Mouse (Mus musculus) limb, embryonic 15.5 days (tissue): ENCODE data around the gene Ppp4c. TPM values are rescaled to one million over a fixed set of nuclear protein-coding genes. Genes with fewer than 3 reads are reported as not detected.

Source experiments
- ATAC-seq: fragments of 200-750 bp; cut with Nextera tagmentation; 2 replicates; pipeline ENCODE4 v1.8.0; 2017; ENCODE audit warnings: low read depth, moderate TSS enrichment; ENCODE audit not compliant: insufficient number of reproducible peaks, low FRiP score, low TSS enrichment
- H3K27ac ChIP-seq: fragments of 300-500 bp; sonication (generic); 2 replicates; pipeline ENCODE4 v1.5.1; 2015; ENCODE audit warnings: moderate library complexity, mild to moderate bottlenecking, inconsistent platforms
- H3K27me3 ChIP-seq: fragments of 300-500 bp; sonication (generic); 2 replicates; pipeline ENCODE4 v1.6.1; 2015; ENCODE audit warnings: inconsistent platforms
- H3K36me3 ChIP-seq: fragments of 300-500 bp; sonication (generic); 2 replicates; pipeline ENCODE4 v1.6.1; 2015; ENCODE audit warnings: inconsistent platforms
- H3K4me1 ChIP-seq: fragments of 300-500 bp; sonication (generic); 2 replicates; pipeline ENCODE4 v1.6.1; 2015; ENCODE audit warnings: inconsistent platforms
- H3K4me2 ChIP-seq: fragments of 300-500 bp; sonication (generic); 2 replicates; pipeline ENCODE4 v1.6.1; 2015; ENCODE audit warnings: mild to moderate bottlenecking, inconsistent platforms
- H3K4me3 ChIP-seq: fragments of 300-500 bp; sonication (generic); 2 replicates; pipeline ENCODE4 v1.5.1; 2015; ENCODE audit warnings: mild to moderate bottlenecking, inconsistent platforms
- H3K9ac ChIP-seq: fragments of 300-500 bp; sonication (generic); 2 replicates; pipeline ENCODE4 v1.6.1; 2015; ENCODE audit warnings: inconsistent platforms
- H3K9me3 ChIP-seq: fragments of 300-500 bp; sonication (generic); 2 replicates; pipeline ENCODE4 v1.6.1; 2016; ENCODE audit warnings: inconsistent platforms
- WGBS: fragments of 180-500 bp; shearing (Covaris S2); methylation state at CpG from one replicate; pipeline ENCODE4 v1.1.7; 2015; 5-methylcytosine and 5-hydroxymethylcytosine counted together
- polyA plus RNA-seq: library from polyadenylated mRNA; unstranded; fragments of >200 nt; fragmentation: Nextera tagmentation; extraction: Ambion mirVana; gene quantifications from 2 replicates; pipeline ENCODE4 v1.2.1, GENCODE M21; 2015

The Ppp4c gene
- polyA plus RNA-seq, 1 experiment from 2014 or later, result 227 TPM

DNA sequence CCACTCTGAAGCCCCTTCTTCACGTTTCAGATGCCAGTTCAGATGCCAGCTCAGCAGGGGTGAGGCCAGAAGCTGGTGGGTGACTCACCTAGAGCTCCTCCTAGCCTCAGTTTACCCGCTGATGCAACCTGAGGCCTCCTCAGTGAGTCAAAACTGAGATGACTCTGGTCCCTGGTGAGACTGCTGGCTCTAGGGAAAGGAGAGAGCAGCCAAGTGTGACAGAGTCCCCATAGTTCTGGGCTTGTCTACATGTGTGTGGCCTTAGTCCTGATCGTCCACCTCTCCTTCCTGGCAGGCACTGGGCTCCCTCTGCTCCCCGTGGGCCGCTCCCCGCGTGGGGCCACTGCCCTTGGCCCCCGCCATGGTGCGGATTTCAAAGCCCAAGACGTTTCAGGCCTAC, 14.8 kb downstream of the Ppp4c start:
- Histone ChIP-seq H3K9me3 (no peaks in the 10 kb centered on the region), H3K27ac (peak overlapping the region; percentile 86; the same call in 1 of the 2 replicates), H3K9ac (peak overlapping the region; percentile 70), H3K36me3 (peaks cover 8% of the 10 kb centered on the region), H3K4me1 (peaks cover 46% of the 10 kb centered on the region), H3K27me3 (no peaks in the 10 kb centered on the region), H3K4me3 (peak overlapping the region; percentile 69), H3K4me2 (peak overlapping the region; percentile 78)
- 43% methylated on average over 10 of the region's 10 CpGs for WGBS
- ATAC-seq, result no peak

DNA sequence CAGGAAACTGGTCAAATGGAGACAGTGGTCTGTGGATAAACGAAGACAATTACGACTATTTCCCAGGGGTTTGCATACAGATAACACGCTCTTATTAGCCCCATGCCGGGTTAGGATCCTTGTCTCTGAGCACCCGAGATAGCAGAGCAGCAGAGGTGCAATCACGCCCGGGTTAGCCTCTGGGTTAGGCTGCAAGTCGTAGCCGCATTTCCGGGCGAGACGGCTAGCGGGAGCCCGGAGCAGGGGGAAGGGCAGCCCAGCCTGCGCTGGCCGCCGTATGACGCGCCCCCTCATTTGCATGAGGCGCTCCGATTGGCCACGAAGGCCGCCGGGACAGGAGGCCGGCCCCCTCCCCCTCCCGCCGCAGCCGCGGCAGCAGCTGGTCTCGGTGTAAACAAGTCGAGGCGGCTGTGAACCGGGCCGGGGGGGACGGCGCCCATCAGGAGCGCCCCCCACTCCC, 15.7 kb downstream of the Ppp4c start, which contains the start of gene Ypel3:
Ypel3 (plus strand) TSS at position 358 of the 460 bp plus-strand sequence.
- H3K27me3 ChIP-seq, result no peaks in the 10 kb centered on the region
- H3K4me3 ChIP-seq, result peak within 1 kb of the TSS; percentile 69
- H3K9me3 ChIP-seq, result no peaks in the 10 kb centered on the region
- H3K9ac ChIP-seq, result peak within 1 kb of the TSS; percentile 70
- H3K36me3 ChIP-seq, result peaks cover 8% of the 10 kb centered on the region
- peaks cover 45% of the 10 kb centered on the region for H3K4me1 ChIP-seq
- H3K27ac ChIP-seq, result peak within 1 kb of the TSS; percentile 86
- peak; percentile 88 for ATAC-seq
- peak within 1 kb of the TSS; percentile 78 for H3K4me2 ChIP-seq
- under 1% methylated on average over 35 of the region's 37 CpGs for WGBS

DNA sequence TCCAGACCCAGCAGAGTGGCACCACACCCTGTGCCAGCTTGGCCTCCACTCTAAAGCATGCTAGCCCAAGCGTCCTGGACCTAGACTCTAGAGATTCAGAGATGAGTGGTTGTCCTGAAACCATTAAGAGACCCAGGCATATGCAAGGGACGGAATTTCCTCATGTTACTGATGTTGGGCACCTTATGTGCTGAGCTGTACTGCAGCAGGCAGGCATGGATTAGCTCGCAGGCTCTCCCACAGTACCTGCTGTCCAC, 16.4 kb downstream of the Ppp4c start:
- Histone ChIP-seq H3K4me1 (peaks cover 38% of the 10 kb centered on the region), H3K4me2 (peak overlapping the region; percentile 78; the same call in 1 of the 2 replicates), H3K27ac (peak overlapping the region; percentile 86), H3K27me3 (no peaks in the 10 kb centered on the region), H3K36me3 (peaks cover 14% of the 10 kb centered on the region), H3K4me3 (0 out of 2 replicates have a peak overlapping the region, but pooled peaks have one; percentile 69), H3K9me3 (no peaks in the 10 kb centered on the region), H3K9ac (no peak overlapping the region)
- no peak for ATAC-seq
- WGBS, result 47% methylated on average over 3 of the region's 3 CpGs

DNA sequence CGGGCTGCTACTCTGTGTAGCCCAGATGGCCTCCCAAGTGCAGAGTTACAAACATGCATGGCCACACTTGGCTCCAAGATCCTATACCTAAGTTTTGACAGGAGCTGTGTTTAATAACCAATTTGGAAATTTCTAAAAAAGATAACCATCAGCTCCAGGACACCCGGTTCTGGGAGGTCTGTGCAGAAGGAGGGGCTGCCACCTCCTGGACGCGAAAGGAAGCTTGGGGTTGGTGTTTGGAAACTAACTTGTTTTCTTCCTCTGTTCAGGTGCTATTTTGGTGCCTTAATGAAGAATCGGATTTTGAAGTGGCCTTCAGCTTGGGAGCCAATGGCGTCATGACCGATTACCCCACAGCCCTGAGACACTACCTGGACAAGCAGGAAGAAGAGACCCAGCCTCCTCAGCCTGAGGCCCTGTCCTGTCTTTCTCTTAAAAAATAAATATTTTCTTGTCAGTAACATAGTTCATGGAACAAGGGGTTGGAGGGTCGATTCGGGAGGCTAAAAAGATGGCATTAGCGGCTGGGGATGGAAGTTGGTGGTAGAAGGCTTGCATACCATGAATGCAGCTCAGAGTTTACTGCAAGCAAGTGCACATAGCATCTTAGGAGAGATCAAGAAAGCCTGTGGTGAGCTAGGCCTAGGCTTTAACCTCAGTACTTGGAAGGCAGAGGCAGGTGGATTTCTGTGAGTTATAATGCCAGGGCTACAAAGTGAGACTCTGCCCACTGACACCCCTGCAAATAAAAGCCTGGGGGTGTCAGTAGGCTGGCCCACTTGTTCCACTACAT, 16.9 kb downstream of the Ppp4c start:
- H3K27ac ChIP-seq, result peak overlapping the region; percentile 86; the same call in 1 of the 2 replicates
- no peak for ATAC-seq
- 76% methylated on average over 10 of the region's 10 CpGs for WGBS
- H3K27me3 ChIP-seq, result no peaks in the 10 kb centered on the region
- H3K36me3 ChIP-seq, result peaks cover 19% of the 10 kb centered on the region
- 0 out of 2 replicates have a peak overlapping the region, but pooled peaks have one; percentile 69 for H3K4me3 ChIP-seq
- H3K4me1 ChIP-seq, result peaks cover 33% of the 10 kb centered on the region
- no peak overlapping the region for H3K4me2 ChIP-seq
- no peaks in the 10 kb centered on the region for H3K9me3 ChIP-seq
- no peak overlapping the region for H3K9ac ChIP-seq

DNA sequence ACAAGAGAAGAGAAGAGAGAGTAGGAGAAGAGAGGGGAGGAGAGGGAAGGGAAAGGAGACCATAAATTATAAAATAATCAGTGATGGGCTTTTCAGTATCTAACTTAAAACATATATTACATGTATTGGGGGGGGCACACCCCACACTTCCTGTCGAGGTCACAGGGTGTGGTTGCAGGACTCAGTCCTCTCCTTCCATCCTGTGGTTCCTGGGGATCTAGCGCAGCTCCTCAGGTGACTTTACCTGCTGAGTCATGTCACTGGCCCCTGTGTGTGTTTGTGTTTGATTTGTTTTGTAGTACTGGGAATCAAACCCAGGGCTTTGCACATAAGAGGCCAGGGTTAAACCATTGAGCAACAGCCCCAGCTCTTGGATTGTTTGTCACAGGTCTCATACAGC, 17.8 kb downstream of the Ppp4c start:
- Histone ChIP-seq H3K4me3 (no peak overlapping the region), H3K9ac (no peak overlapping the region), H3K4me2 (no peak overlapping the region), H3K9me3 (no peaks in the 10 kb centered on the region), H3K27ac (no peak overlapping the region), H3K36me3 (peaks cover 28% of the 10 kb centered on the region), H3K4me1 (peaks cover 25% of the 10 kb centered on the region), H3K27me3 (no peaks in the 10 kb centered on the region)
- 69% methylated on average over 2 of the region's 2 CpGs for WGBS
- ATAC-seq, result no peak

DNA sequence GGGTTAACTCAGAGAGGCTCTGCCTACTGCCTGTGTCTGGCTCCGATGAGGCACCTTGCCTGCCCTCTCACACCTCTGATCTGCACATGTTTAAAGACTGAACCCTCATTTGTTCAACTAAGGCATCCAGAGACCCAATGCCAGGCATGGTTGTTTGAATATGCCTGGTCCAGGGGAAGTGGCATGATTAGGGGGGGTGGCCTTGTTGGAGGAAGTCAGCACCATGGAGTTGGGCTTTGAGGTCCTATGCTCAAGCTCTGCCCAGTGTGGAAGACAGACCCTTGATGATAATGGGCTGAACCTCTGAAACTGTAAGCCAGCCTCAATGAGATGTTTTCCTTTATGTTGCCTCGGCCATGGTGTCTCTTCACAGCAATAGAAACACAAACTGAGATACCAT, 18.9 kb downstream of the Ppp4c start:
- Histone ChIP-seq H3K27ac (no peak overlapping the region), H3K4me1 (peaks cover 24% of the 10 kb centered on the region), H3K4me3 (no peak overlapping the region), H3K4me2 (no peak overlapping the region), H3K9ac (no peak overlapping the region), H3K27me3 (no peaks in the 10 kb centered on the region), H3K36me3 (peaks cover 36% of the 10 kb centered on the region), H3K9me3 (no peaks in the 10 kb centered on the region)
- 64% methylated on average over 2 of the region's 2 CpGs for WGBS
- no peak for ATAC-seq

DNA sequence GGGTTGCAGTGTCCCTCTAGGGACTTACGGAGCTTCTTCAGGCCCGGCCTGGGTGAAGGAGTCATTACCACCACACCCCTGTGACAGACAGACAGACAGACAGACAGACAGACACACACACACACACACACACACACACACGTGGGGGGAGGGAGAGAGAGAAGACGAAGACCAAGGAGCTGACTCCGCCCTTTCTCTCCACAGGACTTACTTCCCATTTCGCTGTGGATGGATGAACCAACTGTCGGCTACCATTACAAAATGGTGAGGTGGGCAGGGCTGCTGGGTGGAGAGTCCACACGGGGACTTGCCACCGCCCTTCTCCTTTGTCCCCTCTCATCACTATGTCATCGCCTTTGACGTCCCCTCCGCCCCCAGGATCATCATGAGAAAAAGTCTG, 21.5 kb downstream of the Ppp4c start:
- Histone ChIP-seq H3K27ac (no peak overlapping the region), H3K4me2 (no peak overlapping the region), H3K9me3 (no peaks in the 10 kb centered on the region), H3K27me3 (no peaks in the 10 kb centered on the region), H3K4me3 (no peak overlapping the region), H3K36me3 (peaks cover 61% of the 10 kb centered on the region), H3K9ac (no peak overlapping the region), H3K4me1 (peaks cover 3% of the 10 kb centered on the region)
- 80% methylated on average over 12 of the region's 12 CpGs for WGBS
- ATAC-seq, result no peak

DNA sequence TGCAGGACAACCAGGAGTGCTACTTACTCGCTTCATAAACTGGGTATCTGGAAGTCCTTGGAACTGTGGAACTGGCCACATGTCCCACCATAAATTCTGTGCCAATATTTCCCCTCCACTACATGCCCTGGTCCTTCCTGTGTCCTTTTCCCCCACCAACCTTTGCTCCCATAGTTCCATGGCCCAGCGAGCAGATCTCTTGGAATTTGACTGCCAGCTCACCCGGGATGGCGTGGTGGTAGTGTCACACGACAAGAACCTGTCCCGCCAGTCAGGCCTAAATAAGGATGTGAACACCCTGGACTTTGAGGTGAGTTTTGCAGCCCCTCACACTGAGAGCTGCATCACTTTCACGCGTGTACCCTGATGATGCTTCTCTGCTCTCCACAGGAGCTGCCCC, 25.3 kb downstream of the Ppp4c start:
- Histone ChIP-seq H3K27ac (no peak overlapping the region), H3K4me2 (no peak overlapping the region), H3K4me1 (peaks cover 13% of the 10 kb centered on the region; the same call in 1 of the 2 replicates), H3K27me3 (no peaks in the 10 kb centered on the region), H3K9me3 (no peaks in the 10 kb centered on the region), H3K36me3 (peaks cover 86% of the 10 kb centered on the region), H3K4me3 (no peak overlapping the region), H3K9ac (no peak overlapping the region)
- WGBS, result 87% methylated on average over 8 of the region's 8 CpGs
- ATAC-seq, result no peak

DNA sequence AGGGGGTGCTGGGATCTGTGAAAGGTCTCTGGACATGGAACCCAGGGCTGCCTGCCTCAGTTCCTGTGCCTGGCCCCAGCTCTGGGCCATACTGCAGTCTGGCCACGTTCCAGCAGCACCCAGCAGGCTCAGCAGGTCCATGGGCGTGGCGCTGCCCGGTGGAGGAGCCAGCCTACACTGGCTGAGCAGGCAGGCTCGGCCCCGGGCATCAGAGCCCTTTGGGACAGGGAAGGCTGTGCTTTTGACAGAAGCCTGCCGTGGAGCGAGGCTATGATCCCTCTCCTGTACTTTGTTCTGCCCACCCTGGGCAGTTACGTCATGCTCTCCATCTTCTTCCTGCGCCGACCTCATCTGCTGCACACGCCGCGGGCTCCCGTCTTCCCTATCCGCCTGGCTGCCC, 26.1 kb downstream of the Ppp4c start, which contains the start of gene Gdpd3:
Gdpd3 (plus strand) TSS at position 134 of the 400 bp plus-strand sequence.
- no peaks in the 10 kb centered on the region for H3K9me3 ChIP-seq
- H3K36me3 ChIP-seq, result peaks cover 83% of the 10 kb centered on the region
- H3K4me3 ChIP-seq, result no peak within 1 kb of the TSS
- no peak within 1 kb of the TSS for H3K4me2 ChIP-seq
- peaks cover 20% of the 10 kb centered on the region for H3K4me1 ChIP-seq
- H3K27me3 ChIP-seq, result no peaks in the 10 kb centered on the region
- no peak within 1 kb of the TSS for H3K9ac ChIP-seq
- no peak for ATAC-seq
- 0 out of 2 replicates have a peak within 1 kb of the TSS, but pooled peaks have one; percentile 22 for H3K27ac ChIP-seq
- 85% methylated on average over 16 of the region's 16 CpGs for WGBS

DNA sequence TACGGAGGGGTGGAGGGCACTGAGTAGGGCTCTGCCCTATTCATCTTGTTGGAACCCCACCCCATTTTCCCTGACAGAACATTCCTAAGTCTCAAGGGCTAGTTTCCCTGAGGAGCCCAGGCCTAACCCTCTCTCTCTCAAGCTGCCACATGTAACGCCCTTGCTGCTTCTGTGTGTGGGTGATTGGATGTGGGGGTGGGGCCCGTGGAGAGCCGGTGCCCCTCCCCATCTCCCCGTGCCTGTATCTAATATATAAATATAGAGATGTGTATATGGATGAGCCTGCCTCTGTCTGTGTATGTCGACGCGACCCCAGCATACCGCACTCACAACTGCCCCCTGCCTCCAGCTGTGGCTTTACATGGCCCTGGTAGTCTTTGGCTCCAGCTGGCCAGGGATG, 26.8 kb downstream of the Ppp4c start:
- Histone ChIP-seq H3K9me3 (no peaks in the 10 kb centered on the region), H3K36me3 (peaks cover 76% of the 10 kb centered on the region), H3K4me1 (peaks cover 27% of the 10 kb centered on the region), H3K4me3 (no peak overlapping the region), H3K9ac (no peak overlapping the region), H3K27me3 (no peaks in the 10 kb centered on the region), H3K4me2 (no peak overlapping the region), H3K27ac (no peak overlapping the region)
- ATAC-seq, result no peak
- WGBS, result 90% methylated on average over 9 of the region's 9 CpGs

DNA sequence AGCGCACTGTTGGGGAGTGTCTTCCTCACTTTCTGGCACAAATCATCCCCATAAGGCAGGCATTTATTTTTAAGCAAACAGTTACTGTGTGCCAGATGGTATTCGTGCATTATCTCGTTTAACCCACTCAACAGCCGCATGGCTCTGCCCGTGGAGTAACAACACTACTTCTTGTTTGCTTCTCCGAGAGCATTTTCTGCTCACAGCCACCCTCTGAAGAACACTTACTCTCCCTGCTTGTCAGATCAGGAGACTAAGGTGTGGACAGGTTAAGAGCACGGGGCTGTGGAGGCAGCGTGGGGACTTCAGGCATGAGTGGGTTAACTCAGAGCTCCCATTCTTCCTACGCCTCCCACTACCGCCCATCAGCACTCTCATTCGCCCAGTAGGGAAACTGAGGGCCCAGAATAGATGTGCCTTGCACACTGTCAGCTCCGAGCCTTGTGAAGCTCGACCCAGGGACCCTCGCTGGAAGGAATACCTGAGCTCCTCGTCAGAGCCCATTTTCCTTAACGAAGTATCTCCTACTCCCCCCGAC, 29.8 kb downstream of the Ppp4c start:
- Histone ChIP-seq H3K4me2 (0 out of 2 replicates have a peak overlapping the region, but pooled peaks have one; percentile 12), H3K36me3 (peaks cover 46% of the 10 kb centered on the region)

DNA sequence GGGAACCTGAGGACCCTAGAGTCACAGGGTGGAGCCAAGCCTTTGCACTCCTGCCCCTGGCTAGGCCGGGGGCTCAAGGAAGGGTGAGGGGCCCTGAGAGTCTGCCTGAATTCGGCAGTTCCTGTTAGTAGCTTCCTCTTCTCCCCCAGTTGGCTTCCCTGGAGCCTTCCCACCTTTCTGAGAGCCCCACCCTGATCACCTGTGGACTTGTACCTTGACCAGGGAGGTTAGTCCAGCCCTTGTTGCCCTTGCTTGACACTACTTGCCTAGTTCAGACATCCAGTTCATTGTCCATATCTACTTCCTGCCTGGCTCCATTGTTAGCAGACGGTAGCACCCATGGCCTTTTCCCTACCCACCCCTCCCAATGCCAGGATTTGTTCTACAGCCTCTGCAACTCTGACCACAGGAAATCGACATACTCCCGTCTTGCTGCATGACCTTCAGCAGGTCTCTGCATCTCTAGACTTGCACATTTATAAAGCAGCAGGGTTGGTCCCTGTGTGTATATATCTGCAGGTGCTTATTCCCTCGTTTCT, 30.7 kb downstream of the Ppp4c start:
- peak overlapping the region; percentile 89; the same call in 1 of the 2 replicates for H3K27ac ChIP-seq
- no peak overlapping the region for H3K4me3 ChIP-seq
- 0 out of 2 replicates have a peak overlapping the region, but pooled peaks have one; percentile 90 for H3K4me2 ChIP-seq
- H3K27me3 ChIP-seq, result no peaks in the 10 kb centered on the region
- no peaks in the 10 kb centered on the region for H3K9me3 ChIP-seq
- 71% methylated on average over 6 of the region's 6 CpGs for WGBS
- no peak for ATAC-seq
- peaks cover 37% of the 10 kb centered on the region for H3K36me3 ChIP-seq
- H3K4me1 ChIP-seq, result peaks cover 36% of the 10 kb centered on the region
- H3K9ac ChIP-seq, result no peak overlapping the region

More for the DNA sequence above, 29.8 kb downstream of the Ppp4c start:
- Histone ChIP-seq H3K27me3 (no peaks in the 10 kb centered on the region), H3K9ac (no peak overlapping the region), H3K9me3 (no peaks in the 10 kb centered on the region), H3K4me1 (peaks cover 36% of the 10 kb centered on the region), H3K27ac (peak overlapping the region; percentile 4; the same call in 1 of the 2 replicates), H3K4me3 (peak overlapping the region; percentile 12; the same call in 1 of the 2 replicates)
- WGBS, result 64% methylated on average over 17 of the region's 17 CpGs
- no peak for ATAC-seq
